Mouse (Mus musculus): ENCODE data around the gene 1810062G17Rik. TPM values are rescaled to one million over a fixed set of nuclear protein-coding genes. Genes with fewer than 3 reads are reported as not detected.

Gene 1810062G17Rik
- total RNA-seq (2021), result 1 to 10 TPM in 1 of 2 experiments, not detected in 1; 1.5 TPM
- long read RNA-seq, experiment 1, result 0 reads
- long read RNA-seq, experiment 2, partial matches to known transcripts, result 0 of 2 reads
- long read RNA-seq, experiment 2, other reads (novel, unspliced or antisense), result 2 of 2 reads

DNA sequence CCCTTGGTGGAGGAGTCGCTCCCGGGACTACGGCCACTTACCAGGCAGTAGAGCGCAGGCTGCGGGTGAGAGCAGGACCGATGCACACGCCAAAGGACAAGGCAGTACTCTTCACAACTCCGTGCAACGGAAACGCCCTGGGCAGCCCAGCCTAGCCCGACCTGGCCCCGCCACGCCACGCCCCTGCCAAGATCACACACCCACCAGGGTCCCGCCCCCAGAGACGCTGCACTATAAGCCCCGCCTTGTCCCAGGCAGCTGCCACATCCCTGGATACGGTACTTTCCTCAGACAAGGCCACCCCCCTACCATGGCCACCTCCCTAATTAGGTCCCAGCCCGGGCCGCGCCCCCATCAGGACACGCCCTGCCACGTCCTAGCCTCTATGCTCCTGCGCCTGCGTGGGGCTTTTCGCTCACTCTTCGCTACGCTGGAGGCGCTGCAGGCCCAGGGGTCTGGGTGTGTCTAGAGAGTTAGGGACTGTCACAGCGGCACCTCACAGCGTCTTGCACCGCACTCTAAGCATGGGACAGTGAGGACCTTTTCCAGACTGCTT, at the start of gene 1810062G17Rik, which contains the start of gene Anxa5:
TSS of gene 1810062G17Rik (plus strand) at position 406 of the 556 bp plus-strand sequence.
TSS of gene Anxa5 (minus strand) at position 363 of the 556 bp plus-strand sequence.
- peak; percentile 95 to 96 for DNase-seq (ENCODE audit: low spot score in 2 of 2)

DNA sequence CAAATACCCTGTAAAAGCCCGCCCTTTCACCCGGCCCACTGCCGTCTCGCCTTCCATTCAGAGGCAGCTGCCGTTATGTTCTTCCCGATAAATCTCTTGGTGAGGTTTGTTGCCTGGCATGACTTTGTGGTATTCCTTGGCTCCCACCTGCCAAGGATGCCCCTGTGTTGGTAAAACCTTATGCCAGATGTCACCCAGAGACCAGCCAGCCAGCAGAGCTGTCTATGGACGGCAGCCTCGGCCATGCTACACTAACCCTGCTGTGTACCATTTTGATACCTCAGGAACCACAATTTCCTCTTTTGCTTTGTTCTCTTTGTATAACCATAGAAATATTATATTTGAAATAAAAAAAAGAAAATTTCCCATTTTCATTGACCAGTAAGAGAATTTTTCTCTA, 48.4 kb upstream of the 1810062G17Rik start:
- DNase-seq (ENCODE audit: low spot score in 2 of 2), result no peak

DNA sequence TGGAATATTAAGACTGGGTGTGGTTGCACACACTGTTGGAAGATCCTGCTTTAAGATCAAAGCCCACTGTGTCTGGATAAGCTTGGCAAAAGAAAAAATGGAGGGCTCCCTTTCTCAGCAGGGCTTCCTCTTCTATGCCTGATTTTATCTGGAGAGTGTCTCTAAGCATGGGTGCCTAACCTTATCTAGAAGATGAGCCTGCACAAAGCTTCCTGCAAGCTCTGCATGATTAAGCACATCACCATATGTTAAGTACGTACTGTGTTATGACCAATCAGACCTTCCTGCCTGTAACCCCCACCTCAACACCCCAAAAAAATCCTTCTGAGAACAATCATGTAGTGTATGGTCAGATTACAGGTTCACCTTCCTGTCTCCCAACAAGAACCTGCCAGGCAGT, 45.4 kb upstream of the 1810062G17Rik start:
- DNase-seq (ENCODE audit: low spot score in 2 of 2), result no peak

GRCm38 (mm10) chr3:36440280-36440679, 35.5 kb upstream of the 1810062G17Rik start:
- no peak for DNase-seq (ENCODE audit: low spot score in 2 of 2)

GRCm38 (mm10) chr3:36442426-36442825, 33.3 kb upstream of the 1810062G17Rik start:
- DNase-seq (ENCODE audit: low spot score in 2 of 2), result peak in 1 of 2 experiments; percentile 46

GRCm38 (mm10) chr3:36446041-36446440, 29.7 kb upstream of the 1810062G17Rik start:
- no peak for DNase-seq (ENCODE audit: low spot score in 2 of 2)

DNA sequence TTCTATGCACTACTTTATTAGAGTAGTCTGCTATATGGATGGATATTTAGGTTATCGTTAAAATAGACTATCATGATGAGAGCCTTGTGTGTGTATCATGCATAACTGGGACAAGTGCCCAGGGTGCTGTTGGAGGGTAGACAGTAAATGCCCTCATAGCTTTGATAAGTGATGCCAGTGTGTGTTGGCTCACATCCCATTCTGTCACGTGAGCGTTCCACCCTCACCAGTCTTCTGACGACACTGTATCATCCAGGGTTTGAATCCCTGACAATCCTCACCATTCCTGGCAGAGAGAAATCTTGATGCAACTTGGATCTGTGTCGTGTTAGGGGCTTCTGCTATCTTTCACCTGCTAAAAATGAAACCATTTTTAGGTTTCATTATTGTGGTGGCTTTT, 29.2 kb upstream of the 1810062G17Rik start:
- no peak for DNase-seq (ENCODE audit: low spot score in 2 of 2)

DNA sequence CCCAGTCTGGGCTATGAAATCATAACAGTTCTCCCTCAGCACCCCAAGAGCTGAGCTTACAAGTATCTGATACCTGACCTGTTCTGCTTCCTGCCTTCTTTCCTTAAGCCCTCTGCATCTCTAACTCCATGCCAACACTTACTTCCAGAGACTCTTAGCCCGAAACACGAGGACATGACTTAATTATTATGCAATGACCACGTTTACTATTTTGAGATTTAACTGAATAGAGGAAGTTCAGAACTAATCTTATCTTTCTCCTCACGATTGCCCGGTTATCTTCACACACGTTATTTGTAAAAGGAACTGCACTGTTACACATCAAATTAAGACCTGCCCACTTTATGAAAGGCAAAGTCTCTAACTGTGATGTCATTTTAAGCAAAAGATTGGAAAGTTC, 28.8 kb upstream of the 1810062G17Rik start:
- DNase-seq (ENCODE audit: low spot score in 2 of 2), result no peak

- no peak for DNase-seq (ENCODE audit: low spot score in 2 of 2)
These were observed 26.2 kb upstream of the 1810062G17Rik start for GRCm38 (mm10) chr3:36449292-36450165.

GRCm38 (mm10) chr3:36452502-36452901, 23.2 kb upstream of the 1810062G17Rik start:
- no peak for DNase-seq (ENCODE audit: low spot score in 2 of 2)

DNA sequence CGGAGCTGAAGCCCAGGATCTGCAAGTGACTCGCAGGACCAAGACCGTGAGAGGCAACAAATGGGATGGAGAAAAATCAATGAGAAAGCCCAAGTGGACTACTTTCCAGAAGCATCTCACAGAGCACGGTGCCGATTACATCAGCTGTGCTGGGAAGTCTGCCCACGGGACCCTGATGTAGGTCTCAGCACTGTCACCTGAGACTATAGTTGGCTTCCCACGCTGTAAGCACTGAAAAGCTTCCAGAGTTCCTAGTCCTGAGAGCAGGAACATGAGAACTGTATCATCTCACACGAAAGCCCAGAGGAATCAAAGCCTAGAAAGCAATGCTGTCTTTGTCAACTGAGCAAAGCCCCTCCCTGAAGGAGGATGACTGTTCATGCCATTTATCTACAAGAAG, 20.6 kb upstream of the 1810062G17Rik start:
- DNase-seq (ENCODE audit: low spot score in 2 of 2), result no peak

DNA sequence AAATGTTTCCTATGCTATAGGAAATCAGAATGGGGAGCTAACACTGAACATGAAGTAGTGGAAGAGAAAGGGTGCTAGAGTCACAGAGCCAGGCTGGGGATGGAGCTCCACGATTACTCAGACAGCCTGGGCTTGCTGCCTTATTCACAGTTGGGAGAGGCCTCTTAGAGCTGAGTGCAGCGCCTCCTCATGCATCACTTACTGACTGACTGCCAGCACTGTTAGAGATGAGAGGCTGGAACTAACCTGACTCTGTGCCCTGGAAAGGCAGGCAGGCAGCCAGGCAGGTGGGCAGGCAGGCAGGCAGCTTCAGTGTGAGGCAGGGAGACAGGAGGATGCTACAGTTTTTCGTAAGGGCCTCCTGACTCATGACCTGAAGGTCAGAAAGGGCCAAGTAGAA, 20.2 kb upstream of the 1810062G17Rik start:
- no peak for DNase-seq (ENCODE audit: low spot score in 2 of 2)

DNA sequence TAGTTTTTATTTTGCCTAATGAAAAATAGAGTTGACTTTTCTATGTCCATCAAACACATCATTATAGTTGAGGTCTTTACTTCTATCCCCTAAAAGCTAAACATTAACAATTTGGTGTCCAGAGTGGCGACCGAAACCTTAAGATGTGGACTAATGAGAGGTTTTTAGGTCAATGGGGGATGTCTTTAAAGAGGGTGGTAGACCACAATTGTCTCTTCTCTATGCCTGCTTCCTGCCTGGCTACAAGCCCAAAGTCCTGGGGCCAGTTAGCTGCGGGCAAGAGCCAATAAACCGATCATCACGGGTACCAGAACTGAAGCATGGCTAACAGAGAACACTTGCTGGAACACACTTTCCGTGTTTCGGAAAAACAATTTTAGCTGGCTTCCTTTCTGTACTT, 15.0 kb upstream of the 1810062G17Rik start:
- no peak for DNase-seq (ENCODE audit: low spot score in 2 of 2)

GRCm38 (mm10) chr3:36461819-36462218, 13.9 kb upstream of the 1810062G17Rik start:
- no peak for DNase-seq (ENCODE audit: low spot score in 2 of 2)

DNA sequence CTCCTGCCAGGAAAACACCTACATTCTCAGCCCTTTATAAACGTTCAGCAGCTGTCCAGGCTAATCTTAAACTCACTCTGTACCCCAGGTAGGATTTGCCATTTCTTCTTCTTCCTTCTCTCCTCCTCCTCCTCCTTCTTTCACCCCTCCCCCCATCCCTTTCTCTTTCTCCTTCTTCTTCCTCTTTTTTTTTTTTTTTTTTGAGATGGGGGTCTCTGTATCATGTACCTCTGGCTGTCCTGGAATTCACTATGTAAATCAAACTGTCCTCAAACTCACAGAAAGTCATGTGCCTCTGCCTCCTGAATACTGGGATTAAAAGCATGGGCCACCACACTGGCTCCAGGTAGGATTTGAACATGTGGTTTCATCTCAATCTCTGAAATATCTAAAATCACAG, 13.4 kb upstream of the 1810062G17Rik start:
- DNase-seq (ENCODE audit: low spot score in 2 of 2), result no peak

DNA sequence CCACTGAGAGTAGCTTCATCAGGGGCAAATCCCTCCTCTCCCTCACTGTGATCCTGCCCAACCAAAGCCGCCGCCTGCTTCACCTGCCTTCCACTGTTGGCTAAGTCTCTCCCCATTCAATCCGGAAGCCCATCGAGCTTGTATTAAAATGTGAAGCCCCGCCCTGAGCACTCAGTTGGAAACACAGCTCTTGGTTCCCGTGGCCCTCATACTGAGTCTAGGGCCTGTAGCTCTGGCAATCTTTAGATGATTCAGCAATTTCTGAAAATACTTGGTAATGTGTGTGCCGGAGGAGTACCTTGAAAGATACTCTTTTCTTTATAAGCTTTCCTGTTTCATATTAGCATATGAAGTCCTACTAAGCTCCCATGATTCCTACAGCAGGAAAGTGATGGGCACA, 10.2 kb upstream of the 1810062G17Rik start:
- no peak for DNase-seq (ENCODE audit: low spot score in 2 of 2)

- no peak for DNase-seq (ENCODE audit: low spot score in 2 of 2)
These were observed 8.1 kb upstream of the 1810062G17Rik start for GRCm38 (mm10) chr3:36467632-36468031.

DNA sequence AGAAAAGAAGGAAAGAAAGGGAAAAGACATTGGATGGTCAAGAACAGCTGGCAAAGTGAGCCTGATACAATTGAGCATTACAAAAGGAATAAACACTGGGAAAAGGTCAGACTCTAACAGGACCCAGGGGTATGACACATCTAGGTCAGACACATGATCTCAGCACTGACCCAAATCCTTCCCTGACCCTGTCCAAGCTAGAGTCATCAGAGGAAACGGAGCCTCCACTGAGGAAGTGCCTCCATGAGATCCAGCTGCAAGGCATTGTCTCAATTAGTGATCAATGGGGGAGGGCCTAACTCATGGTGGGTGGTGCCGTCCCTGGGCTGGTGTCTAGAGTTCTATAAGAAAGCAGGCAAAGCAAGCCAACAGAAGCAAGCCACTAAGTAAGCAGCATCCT, 6.9 kb upstream of the 1810062G17Rik start:
- no peak for DNase-seq (ENCODE audit: low spot score in 2 of 2)

- DNase-seq (ENCODE audit: low spot score in 2 of 2), result no peak
These were observed 3.9 kb upstream of the 1810062G17Rik start for GRCm38 (mm10) chr3:36471856-36472255.

- no peak for DNase-seq (ENCODE audit: low spot score in 2 of 2)
These were observed 2.5 kb upstream of the 1810062G17Rik start for GRCm38 (mm10) chr3:36473222-36473621.

- DNase-seq (ENCODE audit: low spot score in 2 of 2), result no peak
These were observed 1.3 kb upstream of the 1810062G17Rik start for GRCm38 (mm10) chr3:36474421-36474820.

- peak in 1 of 2 experiments; percentile 47 for DNase-seq (ENCODE audit: low spot score in 2 of 2)
These were observed 726 bp upstream of the 1810062G17Rik start for GRCm38 (mm10) chr3:36474938-36475483.
